Comparison of ENCODE assay signal across 10 mouse cellular contexts in the genomic region with DNA sequence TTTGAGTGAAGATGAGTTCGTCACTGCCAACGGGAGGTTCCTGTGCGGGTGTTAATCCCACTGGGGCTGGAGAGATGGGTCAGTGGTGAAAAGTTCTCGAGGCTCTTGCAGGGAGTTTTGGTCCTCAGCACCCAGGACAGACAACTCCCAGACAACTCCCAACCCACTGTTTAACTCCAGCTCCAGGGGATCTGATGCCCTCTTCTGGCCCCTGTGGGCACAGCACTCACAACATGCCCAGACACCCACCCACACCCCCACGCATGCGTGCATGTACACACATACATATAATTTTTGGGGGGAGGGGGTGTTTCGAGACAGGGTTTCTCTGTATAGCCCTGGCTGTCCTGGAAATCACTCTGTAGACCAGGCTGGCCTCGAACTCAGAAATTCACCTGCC. TPM values are rescaled to one million over a fixed set of nuclear protein-coding genes. Genes with fewer than 3 reads are reported as not detected.
DNase-seq lines count a peak whose midpoint lies in the region; ATAC-seq and TF ChIP-seq lines count a peak whose summit lies in the region.
"Had no signal": no experiment of that assay in that cellular context is flagged by ENCODE, and none has a peak within 500 bp of the region (broad histone marks: within the 10 kb centered on the region; RNA-seq: fewer than 3 reads in every experiment).

No protein-coding gene starts in this region.

- ATAC-seq in forebrain, embryonic 11.5 days (replicated peaks; ENCODE audit: low FRiP score) = no peak
- ATAC-seq in forebrain, embryonic 14.5 days = no peak
- ATAC-seq in heart, postnatal 0 days (ENCODE audit: insufficient read depth, low read depth) = no peak
- ATAC-seq: Patski had no signal

- peak; percentile 71 for DNase-seq in forebrain, embryonic 11.5 days (ENCODE audit: low spot score)
- DNase-seq in forebrain, embryonic 14.5 days (ENCODE audit: low spot score) = no peak
- no peak for DNase-seq in heart, postnatal 0 days (ENCODE audit: low spot score)
- peak; percentile 67 to 77 for DNase-seq in left cerebral cortex, postnatal 14 days (ENCODE audit: low spot score in 2 of 2)
- peak; percentile 68 for DNase-seq in naive thymus-derived CD4-positive, alpha-beta T cell, adult 2 months (ENCODE audit: low read depth)
- DNase-seq in thymus, adult 2 months = peak; percentile 80

- H3K4me2 ChIP-seq in forebrain, embryonic 11.5 days (ENCODE audit: low read depth, low read length, severe bottlenecking) = no peak overlapping the region
- no peak overlapping the region for H3K4me2 ChIP-seq in forebrain, embryonic 14.5 days (ENCODE audit: low read length)
- no peak overlapping the region for H3K4me2 ChIP-seq in heart, postnatal 0 days (ENCODE audit: low read depth, low read length)
- H3K4me2 ChIP-seq: neural tube, embryonic 13.5 days had no signal

- no peak overlapping the region for H3K27ac ChIP-seq in forebrain, embryonic 11.5 days (ENCODE audit: low read depth, low read length)
- H3K27ac ChIP-seq in forebrain, embryonic 14.5 days (ENCODE audit: low read depth, low read length) = no peak overlapping the region
- H3K27ac ChIP-seq in cortical plate, adult 2 months (ENCODE audit: insufficient read depth, low read length) = no peak overlapping the region
- no peak overlapping the region for H3K27ac ChIP-seq in heart, postnatal 0 days (ENCODE audit: low read depth)
- no peak overlapping the region for H3K27ac ChIP-seq in thymus, adult 2 months (ENCODE audit: control insufficient read depth, insufficient read depth, low read length)
- H3K27ac ChIP-seq: neural tube, embryonic 13.5 days had no signal

- no peaks in the 10 kb centered on the region for H3K9me3 ChIP-seq in forebrain, embryonic 11.5 days (ENCODE audit: control insufficient read depth, low read length)
- no peaks in the 10 kb centered on the region for H3K9me3 ChIP-seq in forebrain, embryonic 14.5 days (replicated peaks; ENCODE audit: control insufficient read depth, low read length)
- no peaks in the 10 kb centered on the region for H3K9me3 ChIP-seq in E14TG2a.4 (ENCODE audit: low read length)
- no peaks in the 10 kb centered on the region for H3K9me3 ChIP-seq in heart, postnatal 0 days (replicated peaks; ENCODE audit: control insufficient read depth, low read length)
- H3K9me3 ChIP-seq: neural tube, embryonic 13.5 days had no signal

- peak; percentile 43 for TF ChIP-seq CTCF in E14TG2a.4 (conservative IDR thresholded peaks at IDR 0.05; ENCODE audit: low read length)
- TF ChIP-seq CTCF in cortical plate, adult 2 months (IDR thresholded peaks at IDR 0.05; ENCODE audit: extremely low read depth, insufficient read depth, low read length) = peak; percentile 44
- peak; percentile 46 for TF ChIP-seq CTCF in heart, postnatal 0 days (IDR thresholded peaks at IDR 0.05; ENCODE audit: low read depth)
- TF ChIP-seq CTCF in thymus, adult 2 months (IDR thresholded peaks at IDR 0.05; ENCODE audit: borderline replicate concordance, control insufficient read depth, extremely low read depth, insufficient read depth, low read length, poor library complexity) = peak; percentile 52; the same call in 1 of the 2 replicates

- no peaks in the 10 kb centered on the region for H3K27me3 ChIP-seq in forebrain, embryonic 11.5 days (ENCODE audit: control insufficient read depth, insufficient read depth, low read length)
- no peaks in the 10 kb centered on the region for H3K27me3 ChIP-seq in forebrain, embryonic 14.5 days (replicated peaks; ENCODE audit: control insufficient read depth, insufficient read depth, low read length)
- no peaks in the 10 kb centered on the region for H3K27me3 ChIP-seq in E14TG2a.4 (ENCODE audit: insufficient read depth, low read length)
- H3K27me3 ChIP-seq in heart, postnatal 0 days (ENCODE audit: control insufficient read depth, insufficient read depth, low read length) = no peaks in the 10 kb centered on the region
- H3K27me3 ChIP-seq in thymus, adult 2 months (ENCODE audit: control insufficient read depth, insufficient read depth, low read length) = no peaks in the 10 kb centered on the region
- H3K27me3 ChIP-seq: neural tube, embryonic 13.5 days; Patski had no signal

- no peak for TF ChIP-seq EP300 in heart, postnatal 0 days (IDR thresholded peaks at IDR 0.05; ENCODE audit: low read depth)

- no peak for TF ChIP-seq POLR2A in cortical plate, adult 2 months (IDR thresholded peaks at IDR 0.05; ENCODE audit: extremely low read depth, insufficient read depth, low read length)
- no peak for TF ChIP-seq POLR2A in thymus, adult 2 months (IDR thresholded peaks at IDR 0.05; ENCODE audit: control insufficient read depth, extremely low read depth, insufficient read depth, low read length, poor library complexity)

- H3K4me3 ChIP-seq in forebrain, embryonic 11.5 days (ENCODE audit: low read depth, low read length) = no peak overlapping the region
- H3K4me3 ChIP-seq in forebrain, embryonic 14.5 days (ENCODE audit: low read depth, low read length) = no peak overlapping the region
- H3K4me3 ChIP-seq in E14TG2a.4 (replicated peaks; ENCODE audit: low read length) = peak overlapping the region; percentile 68
- no peak overlapping the region for H3K4me3 ChIP-seq in cortical plate, adult 2 months (ENCODE audit: insufficient read depth, low read length)
- H3K4me3 ChIP-seq in heart, postnatal 0 days (ENCODE audit: low read depth, low read length) = no peak overlapping the region
- no peak overlapping the region for H3K4me3 ChIP-seq in thymus, adult 2 months (ENCODE audit: control insufficient read depth, insufficient read depth, low read length)
- H3K4me3 ChIP-seq: neural tube, embryonic 13.5 days had no signal

- no peak overlapping the region for H3K9ac ChIP-seq in forebrain, embryonic 11.5 days (ENCODE audit: low read length)
- H3K9ac ChIP-seq in forebrain, embryonic 14.5 days (ENCODE audit: low read length) = no peak overlapping the region
- no peak overlapping the region for H3K9ac ChIP-seq in heart, postnatal 0 days (replicated peaks; ENCODE audit: low read depth, low read length)
- H3K9ac ChIP-seq: neural tube, embryonic 13.5 days had no signal

- intact Hi-C loops in left cerebral cortex, postnatal 14 days (cut with DNase I) = loop anchor here (5.0 to 10.0 kb wide), 2 partner anchors 36 to 189 kb away; partner anchors contain the start of gene Hnf1a

- no peaks in the 10 kb centered on the region for H3K36me3 ChIP-seq in forebrain, embryonic 11.5 days (ENCODE audit: control insufficient read depth, insufficient read depth, low read length)
- H3K36me3 ChIP-seq in forebrain, embryonic 14.5 days (ENCODE audit: control insufficient read depth, insufficient read depth, low read length) = no peaks in the 10 kb centered on the region
- H3K36me3 ChIP-seq in E14TG2a.4 (ENCODE audit: insufficient read depth, low read length) = peaks cover 5% of the 10 kb centered on the region; the same call in 1 of the 2 replicates
- no peaks in the 10 kb centered on the region for H3K36me3 ChIP-seq in heart, postnatal 0 days (replicated peaks; ENCODE audit: control insufficient read depth, insufficient read depth, low read length)
- no peaks in the 10 kb centered on the region for H3K36me3 ChIP-seq in thymus, adult 2 months (ENCODE audit: control insufficient read depth, insufficient read depth, low read length)
- H3K36me3 ChIP-seq: neural tube, embryonic 13.5 days had no signal

- H3K4me1 ChIP-seq in forebrain, embryonic 11.5 days (replicated peaks; ENCODE audit: control insufficient read depth, insufficient read depth, low read length) = peaks cover 9% of the 10 kb centered on the region; the same call in 1 of the 2 replicates
- peaks cover 5% of the 10 kb centered on the region; the same call in 1 of the 2 replicates for H3K4me1 ChIP-seq in forebrain, embryonic 14.5 days (ENCODE audit: control insufficient read depth, insufficient read depth, low read length)
- H3K4me1 ChIP-seq in E14TG2a.4 (replicated peaks; ENCODE audit: low read depth, low read length) = peaks cover 81% of the 10 kb centered on the region
- no peaks in the 10 kb centered on the region for H3K4me1 ChIP-seq in cortical plate, adult 2 months (ENCODE audit: control insufficient read depth, insufficient read depth, low read length)
- peaks cover 16% of the 10 kb centered on the region; the same call in 1 of the 2 replicates for H3K4me1 ChIP-seq in heart, postnatal 0 days (ENCODE audit: control insufficient read depth, insufficient read depth)
- peaks cover 43% of the 10 kb centered on the region for H3K4me1 ChIP-seq in thymus, adult 2 months (replicated peaks; ENCODE audit: control insufficient read depth, insufficient read depth, low read length)

- 36% methylated on average over 8 of the region's 8 CpGs for WGBS in forebrain, embryonic 11.5 days
- WGBS in forebrain, embryonic 14.5 days = 42% methylated on average over 8 of the region's 8 CpGs
- 39% methylated on average over 8 of the region's 8 CpGs for WGBS in heart, postnatal 0 days
- 78% methylated on average over 8 of the region's 8 CpGs for WGBS in thymus, adult 2 months

RNA-seq across cellular contexts. Expression of gene Mlec, which starts 5.6 kb away (rescaled TPM):
- polyA plus RNA-seq in forebrain, embryonic 11.5 days (2014; fragmentation: Nextera tagmentation; extraction: Ambion mirVana) = 56.3 and 56.4 TPM in 2 replicates
- polyA plus RNA-seq in forebrain, embryonic 14.5 days (2014; fragmentation: Nextera tagmentation; extraction: Ambion mirVana) = 11.4 and 12.5 TPM in 2 replicates
- polyA plus RNA-seq in cortical plate, adult 2 months (2012; rRNA removed) = 74.6 and 78.6 TPM in 2 replicates
- total RNA-seq in heart, postnatal 0 days (2014; rRNA removed; ENCODE audit: low replicate concordance) = 68.4 and 74.8 TPM in 2 replicates
- polyA plus RNA-seq in heart, postnatal 0 days (2015; fragmentation: Nextera tagmentation; extraction: Ambion mirVana) = 20.4 and 21.1 TPM in 2 replicates
- total RNA-seq in left cerebral cortex, postnatal 14 days (2021) = 10 to 100 TPM; 67.9 to 77.9 TPM
- polyA plus RNA-seq in thymus, adult 2 months (2012; rRNA removed) = 95.0 and 98.5 TPM in 2 replicates

RNA-seq across cellular contexts. Expression of gene Unc119b, which starts 28.8 kb away (rescaled TPM):
- 81.2 and 83.3 TPM in 2 replicates for polyA plus RNA-seq in forebrain, embryonic 11.5 days (2014; fragmentation: Nextera tagmentation; extraction: Ambion mirVana)
- polyA plus RNA-seq in forebrain, embryonic 14.5 days (2014; fragmentation: Nextera tagmentation; extraction: Ambion mirVana) = 35.4 and 37.8 TPM in 2 replicates
- polyA plus RNA-seq in cortical plate, adult 2 months (2012; rRNA removed) = 24.8 and 26.2 TPM in 2 replicates
- 17.0 and 25.9 TPM in 2 replicates for total RNA-seq in heart, postnatal 0 days (2014; rRNA removed; ENCODE audit: low replicate concordance)
- 10.6 and 11.7 TPM in 2 replicates for polyA plus RNA-seq in heart, postnatal 0 days (2015; fragmentation: Nextera tagmentation; extraction: Ambion mirVana)
- total RNA-seq in left cerebral cortex, postnatal 14 days (2021) = 10 to 100 TPM; 23.4 to 28.1 TPM
- polyA plus RNA-seq in thymus, adult 2 months (2012; rRNA removed) = 67.3 and 68.6 TPM in 2 replicates

RNA-seq across cellular contexts. Expression of gene Cabp1, which starts 30.6 kb away (rescaled TPM):
- polyA plus RNA-seq in forebrain, embryonic 11.5 days (2014; fragmentation: Nextera tagmentation; extraction: Ambion mirVana) = 1.2 and 1.5 TPM in 2 replicates
- polyA plus RNA-seq in forebrain, embryonic 14.5 days (2014; fragmentation: Nextera tagmentation; extraction: Ambion mirVana) = 7.1 and 10.1 TPM in 2 replicates
- 444 and 462 TPM in 2 replicates for polyA plus RNA-seq in cortical plate, adult 2 months (2012; rRNA removed)
- total RNA-seq in heart, postnatal 0 days (2014; rRNA removed; ENCODE audit: low replicate concordance) = 0.39 and 4.1 TPM in 2 replicates
- 0.78 and 0.96 TPM in 2 replicates for polyA plus RNA-seq in heart, postnatal 0 days (2015; fragmentation: Nextera tagmentation; extraction: Ambion mirVana)
- 100 to 1,000 TPM; 179 to 209 TPM for total RNA-seq in left cerebral cortex, postnatal 14 days (2021)
- polyA plus RNA-seq in thymus, adult 2 months (2012; rRNA removed) = 0.50 and 0.58 TPM in 2 replicates

RNA-seq across cellular contexts. Expression of gene Acads, which starts 44.4 kb away (rescaled TPM):
- polyA plus RNA-seq in forebrain, embryonic 11.5 days (2014; fragmentation: Nextera tagmentation; extraction: Ambion mirVana) = 30.1 and 31.5 TPM in 2 replicates
- 17.7 and 18.8 TPM in 2 replicates for polyA plus RNA-seq in forebrain, embryonic 14.5 days (2014; fragmentation: Nextera tagmentation; extraction: Ambion mirVana)
- 12.7 and 12.8 TPM in 2 replicates for polyA plus RNA-seq in cortical plate, adult 2 months (2012; rRNA removed)
- 266 and 288 TPM in 2 replicates for total RNA-seq in heart, postnatal 0 days (2014; rRNA removed; ENCODE audit: low replicate concordance)
- 208 and 211 TPM in 2 replicates for polyA plus RNA-seq in heart, postnatal 0 days (2015; fragmentation: Nextera tagmentation; extraction: Ambion mirVana)
- 1 to 10 TPM; 5.9 to 6.8 TPM for total RNA-seq in left cerebral cortex, postnatal 14 days (2021)
- polyA plus RNA-seq in thymus, adult 2 months (2012; rRNA removed) = 99.6 and 101 TPM in 2 replicates

Comparison
In these comparisons a context has a peak if more than half of its experiments do, and no peak if none do; other contexts are left out.
1. DNase-seq: peak in forebrain, embryonic 11.5 days (single experiment), left cerebral cortex, postnatal 14 days (2 of 2), naive thymus-derived CD4-positive, alpha-beta T cell, adult 2 months (single experiment) and thymus, adult 2 months (single experiment); none in forebrain, embryonic 14.5 days (single experiment) and heart, postnatal 0 days (single experiment).
2. RNA of gene Cabp1, which starts 30.6 kb away (polyA plus RNA-seq): 444 to 462 TPM in cortical plate, adult 2 months; 7.1 to 10.1 TPM in forebrain, embryonic 14.5 days, 1.2 to 1.5 TPM in forebrain, embryonic 11.5 days, 0.78 to 0.96 TPM in heart, postnatal 0 days and 0.50 to 0.58 TPM in thymus, adult 2 months; every median in the first group is over 10 times any median in the second.
3. Peak in every context shown above with its lines, with median percentiles within 50 percentile points of each other: CTCF ChIP-seq.